Mouse (Mus musculus): Measurements from ENCODE around the gene Dhx15.

Dhx15 gene

DNA sequence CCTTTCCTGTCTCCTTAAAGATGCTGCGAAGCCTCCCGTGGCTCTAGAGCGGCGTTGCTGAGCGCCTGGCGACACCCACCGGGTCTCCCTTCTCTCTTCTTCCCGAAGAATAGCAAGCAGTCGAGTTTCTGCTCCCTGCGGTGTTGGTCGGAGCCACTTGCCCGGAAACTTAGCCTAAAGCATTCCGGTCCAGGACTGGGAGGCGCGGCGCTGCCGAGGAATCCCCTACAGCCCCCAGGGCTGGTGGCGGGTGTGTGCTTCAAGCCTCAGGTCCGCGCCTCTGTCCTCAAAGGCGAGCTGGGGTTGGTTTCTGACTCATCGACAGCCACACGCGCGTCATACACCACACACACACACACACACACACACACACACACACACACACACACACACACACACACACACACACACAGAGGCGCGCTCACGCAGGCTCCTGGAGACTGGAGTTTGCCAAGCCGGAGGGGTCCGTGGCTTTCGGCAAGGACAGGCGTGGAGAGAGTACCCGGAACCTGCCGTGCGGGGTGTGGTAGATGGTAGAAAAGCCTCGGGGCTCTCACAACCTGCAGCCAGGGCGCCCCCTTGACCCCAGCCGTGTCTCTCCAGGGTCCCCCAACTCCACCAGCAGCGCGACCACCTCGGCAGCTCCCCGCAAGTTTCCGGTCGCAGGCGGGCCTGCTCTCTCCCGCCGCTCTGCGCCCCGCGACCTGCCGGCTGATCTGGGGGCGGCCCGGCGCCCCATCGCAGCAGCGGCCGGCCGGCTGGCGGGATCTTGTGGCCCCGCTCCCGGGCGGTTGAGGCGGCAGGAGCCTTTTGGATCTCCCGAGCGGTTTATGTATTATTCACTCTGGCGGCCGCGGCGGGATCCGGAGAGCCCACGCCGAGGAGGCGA, 77.1 kb downstream of the Dhx15 start:
- no peak for DNase-seq (ENCODE audit: extremely low read depth, low read depth, low spot score)

- no peak for DNase-seq (ENCODE audit: extremely low read depth, low read depth, low spot score)
These were observed 78.0 kb downstream of the Dhx15 start for GRCm38 (mm10) chr5:52112191-52112760.

DNA sequence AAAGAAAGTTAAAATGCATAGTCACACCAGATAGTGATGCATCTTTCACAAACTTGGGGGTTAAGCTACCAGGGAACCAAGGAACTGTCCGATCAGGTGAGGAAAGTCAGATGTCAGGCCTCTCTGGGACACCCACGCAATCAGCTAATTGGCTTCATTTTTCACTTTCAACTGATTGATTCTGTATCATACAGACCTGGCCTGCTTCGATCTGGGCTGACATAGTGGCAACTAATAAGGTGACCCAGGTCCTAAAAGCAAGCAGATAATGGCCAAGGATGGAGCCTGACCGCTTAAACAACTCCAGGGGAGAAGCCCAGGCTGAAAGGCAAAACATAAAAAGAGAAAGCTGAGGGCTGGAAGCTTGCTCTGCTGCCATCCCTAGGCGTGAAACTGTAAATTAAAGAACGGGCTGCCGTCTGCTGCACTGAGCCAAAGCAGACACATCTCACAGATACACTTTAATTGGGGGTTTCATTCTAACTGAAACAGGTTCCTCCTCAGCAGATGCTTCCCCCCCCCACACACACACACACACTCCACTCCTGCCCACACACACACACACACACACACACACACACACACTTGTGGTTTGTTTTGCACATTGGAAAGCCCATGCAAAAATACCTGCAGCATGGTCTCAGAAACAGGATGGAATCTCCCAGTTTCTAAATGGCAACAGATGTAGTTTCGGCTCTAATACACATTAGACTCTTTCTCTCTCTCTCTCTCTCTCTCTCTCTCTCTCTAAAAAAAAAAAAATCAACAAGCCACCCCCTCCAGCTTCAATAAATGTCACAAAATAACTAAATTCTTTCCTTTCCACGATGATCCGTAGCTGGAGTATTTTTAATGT, 79.3 kb downstream of the Dhx15 start:
- no peak for DNase-seq (ENCODE audit: extremely low read depth, low read depth, low spot score)

Data from fat pad, adult 2 months (tissue).